Comparison of ENCODE assay signal across 8 mouse cellular contexts in the genomic region with DNA sequence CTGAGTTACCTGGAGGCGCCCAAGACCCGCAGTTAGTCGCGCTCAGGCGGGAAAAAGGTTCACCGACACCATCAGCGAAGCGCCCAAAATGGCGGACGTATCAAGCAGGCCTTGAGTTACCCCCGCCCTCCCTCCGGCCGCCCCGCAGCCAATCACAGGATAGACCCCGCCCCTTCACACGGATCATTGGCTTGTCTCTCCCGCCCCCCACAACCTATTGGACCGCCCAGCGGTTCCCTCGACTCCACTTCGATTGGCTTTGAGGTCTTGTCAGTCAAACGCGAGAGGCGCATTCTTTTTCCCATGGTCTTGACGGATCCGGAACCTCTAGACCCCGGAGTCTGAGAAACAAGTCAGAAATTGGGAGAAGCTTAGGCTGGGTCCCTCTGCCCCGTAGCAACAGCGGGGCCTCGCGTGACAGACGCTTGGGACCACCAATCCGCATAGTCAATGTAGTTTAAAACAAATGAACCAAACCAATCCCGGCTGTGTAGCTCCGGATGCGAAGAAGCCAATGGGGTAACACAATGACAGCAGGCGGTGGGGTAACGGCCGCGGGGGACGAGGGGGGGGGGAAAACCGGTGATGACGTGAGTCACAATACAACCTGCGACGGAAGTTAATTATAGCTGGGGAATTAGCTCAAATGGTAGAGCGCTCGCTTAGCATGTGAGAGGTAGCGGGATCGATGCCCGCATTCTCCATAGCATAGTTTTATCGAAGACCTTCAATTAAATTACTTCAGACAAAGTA. TPM values are rescaled to one million over a fixed set of nuclear protein-coding genes. Genes with fewer than 3 reads are reported as not detected.
DNase-seq lines count a peak whose midpoint lies in the region; ATAC-seq lines count a peak whose summit lies in the region.

Gene Ppp6r3 (minus strand): TSS at position 118 of the 753 bp plus-strand sequence.

- H3K36me3 ChIP-seq in heart, embryonic 10.5 days, result no peaks in the 10 kb centered on the region
- H3K36me3 ChIP-seq in kidney, embryonic 15.5 days, result no peaks in the 10 kb centered on the region

- under 1% methylated on average over 51 of the region's 51 CpGs for WGBS in heart, embryonic 10.5 days
- WGBS in kidney, embryonic 15.5 days, result under 1% methylated on average over 51 of the region's 51 CpGs

- H3K9me3 ChIP-seq in heart, embryonic 10.5 days, result no peaks in the 10 kb centered on the region
- H3K9me3 ChIP-seq in kidney, embryonic 15.5 days (replicated peaks), result no peaks in the 10 kb centered on the region

- H3K27ac ChIP-seq in heart, embryonic 10.5 days, result peak within 1 kb of the TSS; percentile 99
- peak within 1 kb of the TSS; percentile 98 for H3K27ac ChIP-seq in kidney, embryonic 15.5 days

- peak; percentile 96 to 97 for DNase-seq in B cell, adult 2 months
- peak; percentile 100 for DNase-seq in brain, adult 2 months (ENCODE audit: low read depth, low spot score)
- peak; percentile 99 for DNase-seq in heart, embryonic 10.5 days (ENCODE audit: low spot score)
- peak; percentile 99 for DNase-seq in liver
- peak; percentile 98 to 99 for DNase-seq in spleen, postnatal 4 days (ENCODE audit: low spot score in 2 of 2)

- no peaks in the 10 kb centered on the region for H3K27me3 ChIP-seq in heart, embryonic 10.5 days (ENCODE audit: insufficient read depth, poor library complexity, severe bottlenecking)
- H3K27me3 ChIP-seq in kidney, embryonic 15.5 days, result no peaks in the 10 kb centered on the region

- H3K4me2 ChIP-seq in kidney, embryonic 15.5 days, result peak within 1 kb of the TSS; percentile 78

- H3K4me3 ChIP-seq in heart, embryonic 10.5 days, result peak within 1 kb of the TSS; percentile 93
- H3K4me3 ChIP-seq in kidney, embryonic 15.5 days (replicated peaks), result peak within 1 kb of the TSS; percentile 92

- peaks cover 39% of the 10 kb centered on the region for H3K4me1 ChIP-seq in heart, embryonic 10.5 days
- peaks cover 30% of the 10 kb centered on the region for H3K4me1 ChIP-seq in kidney, embryonic 15.5 days

- peak within 1 kb of the TSS; percentile 92 for H3K9ac ChIP-seq in kidney, embryonic 15.5 days

- peak; percentile 96 for ATAC-seq in erythroblast, adult 5-6 weeks (replicated peaks; ENCODE audit: low FRiP score, poor library complexity, severe bottlenecking)
- peak; percentile 98 for ATAC-seq in kidney, embryonic 15.5 days (replicated peaks; ENCODE audit: low FRiP score)
- ATAC-seq in monocyte, adult 5-6 weeks (replicated peaks; ENCODE audit: insufficient number of reproducible peaks, low FRiP score, low TSS enrichment, poor library complexity, severe bottlenecking), result peak; percentile 90

RNA-seq across cellular contexts. Expression of gene Ppp6r3, which starts in this region (rescaled TPM):
- 44.9 and 51.7 TPM in 2 replicates for total RNA-seq in erythroblast, adult 5-6 weeks (2015; ENCODE audit: low replicate concordance)
- total RNA-seq in erythroblast, adult 5-6 weeks (2017; ENCODE audit: low replicate concordance), result 65.2 and 83.5 TPM in 2 replicates
- 63.4 and 63.5 TPM in 2 replicates for polyA plus RNA-seq in heart, embryonic 10.5 days (2016; fragmentation: Nextera tagmentation; extraction: Ambion mirVana)
- polyA plus RNA-seq in kidney, embryonic 15.5 days (2015; fragmentation: Nextera tagmentation; extraction: Ambion mirVana), result 62.1 and 66.9 TPM in 2 replicates
- 90.3 to 128 TPM (median 101 TPM) in 3 replicates for total RNA-seq in monocyte, adult 5-6 weeks (2017)

Comparison
In these comparisons a context has a peak if more than half of its experiments do, and no peak if none do; other contexts are left out.
1. Peak in every context shown above with its lines: DNase-seq, ATAC-seq, H3K4me3 ChIP-seq and H3K27ac ChIP-seq.